Mouse (Mus musculus) embryonic facial prominence, embryonic 12.5 days (tissue): ENCODE data around the gene Vmn2r50. TPM values are rescaled to one million over a fixed set of nuclear protein-coding genes. Genes with fewer than 3 reads are reported as not detected.
"Not testable (repeated sequence)": the region's sequence is repeated elsewhere in the genome, so short reads cannot be mapped to it uniquely, and the experiment has no call there.

Experiments
- ATAC-seq: fragments of 200-750 bp; cut with Nextera tagmentation; 2 replicates; pipeline ENCODE4 v1.8.0; 2017; ENCODE audit not compliant: insufficient number of reproducible peaks, insufficient read depth, low FRiP score, low TSS enrichment
- H3K27ac ChIP-seq: fragments of 300-500 bp; sonication (generic); 2 replicates; pipeline ENCODE4 v1.5.1; 2016; ENCODE audit warnings: mild to moderate bottlenecking
- H3K27me3 ChIP-seq: fragments of 300-500 bp; sonication (generic); 2 replicates; pipeline ENCODE4 v1.6.1; 2016; ENCODE audit warnings: mild to moderate bottlenecking, moderate library complexity
- H3K36me3 ChIP-seq: fragments of 300-500 bp; sonication (generic); 2 replicates; pipeline ENCODE4 v1.6.1; 2016; ENCODE audit warnings: mild to moderate bottlenecking
- H3K4me1 ChIP-seq: fragments of 300-500 bp; sonication (generic); 2 replicates; pipeline ENCODE4 v1.6.1; 2016
- H3K4me2 ChIP-seq: fragments of 300-500 bp; sonication (generic); replicated peaks from 2 replicates; pipeline ENCODE4 v1.6.1; 2016; ENCODE audit warnings: mild to moderate bottlenecking, moderate library complexity
- H3K4me3 ChIP-seq: fragments of 300-500 bp; sonication (generic); 2 replicates; pipeline ENCODE4 v1.5.1; 2016; ENCODE audit warnings: mild to moderate bottlenecking
- H3K9ac ChIP-seq: fragments of 300-500 bp; sonication (generic); 2 replicates; pipeline ENCODE4 v1.6.1; 2016; ENCODE audit warnings: mild to moderate bottlenecking, moderate library complexity
- H3K9me3 ChIP-seq: fragments of 300-500 bp; sonication (generic); 2 replicates; pipeline ENCODE4 v1.6.1; 2016; ENCODE audit warnings: mild to moderate bottlenecking, moderate library complexity
- WGBS: fragments of 180-500 bp; shearing (Covaris S2); methylation state at CpG from one replicate; pipeline ENCODE4 v1.1.7; 2016; 5-methylcytosine and 5-hydroxymethylcytosine counted together
- polyA plus RNA-seq: library from polyadenylated mRNA; unstranded; fragments of >200 nt; fragmentation: Nextera tagmentation; extraction: Ambion mirVana; gene quantifications from 2 replicates; pipeline ENCODE4 v1.2.1, GENCODE M21; 2016

Vmn2r50 gene
- polyA plus RNA-seq = not detected in 2 replicates

DNA sequence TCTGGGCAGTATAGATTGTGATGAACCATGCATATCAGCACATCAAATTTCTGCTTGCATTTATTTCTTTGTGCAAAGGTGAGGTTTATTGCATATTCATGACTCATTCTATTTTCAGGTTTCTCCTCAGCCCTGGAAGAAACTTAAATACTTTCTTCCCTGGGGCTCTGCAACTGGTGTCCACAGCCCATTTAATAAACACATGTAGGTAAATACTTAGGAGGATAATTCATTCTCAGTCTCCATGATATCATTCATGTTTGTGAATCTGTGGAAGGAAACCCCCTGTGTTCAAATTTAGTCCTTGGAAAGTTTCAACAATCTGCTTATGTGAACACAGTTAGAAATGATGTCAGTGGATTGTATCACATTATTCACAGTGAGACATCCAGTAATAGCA, at the start of gene Vmn2r50:
Vmn2r50 (minus strand) TSS at position 101 of the 400 bp plus-strand sequence.
- not testable (repeated sequence) for H3K4me3 ChIP-seq, H3K36me3 ChIP-seq, H3K9ac ChIP-seq, H3K27me3 ChIP-seq, H3K9me3 ChIP-seq, H3K4me2 ChIP-seq, H3K27ac ChIP-seq, H3K4me1 ChIP-seq, ATAC-seq

- H3K4me1 ChIP-seq, H3K27ac ChIP-seq, ATAC-seq, H3K4me3 ChIP-seq, H3K4me2 ChIP-seq, H3K9me3 ChIP-seq, H3K9ac ChIP-seq, H3K27me3 ChIP-seq, H3K36me3 ChIP-seq: not testable (repeated sequence)
- WGBS = 86% methylated on average over 2 of the region's 2 CpGs
Observed at GRCm38 (mm10) chr7:9992157-9992556, 60.9 kb downstream of the Vmn2r50 start, which contains the start of gene Vmn2r49. Vmn2r49 (minus strand) TSS chr7:9992257.

Other genes starting within 250 kb of the Vmn2r50 start
- gene Vmn2r47, start 212.0 kb downstream of the Vmn2r50 start, polyA plus RNA-seq = not detected in 2 replicates
- gene Vmn2r48, start 99.7 kb downstream of the Vmn2r50 start, polyA plus RNA-seq = not detected in 2 replicates
- gene Vmn2r49, start 61.0 kb downstream of the Vmn2r50 start, polyA plus RNA-seq = not detected in 2 replicates
- gene Vmn2r51, start 52.4 kb upstream of the Vmn2r50 start, polyA plus RNA-seq = not detected in 2 replicates
- not detected in 2 replicates for gene Vmn2r52, start 123.3 kb upstream of the Vmn2r50 start, polyA plus RNA-seq
- not detected in 2 replicates for gene Vmn1r66, start 224.7 kb upstream of the Vmn2r50 start, polyA plus RNA-seq